Mouse (Mus musculus) forebrain, embryonic 10.5 days (tissue): ENCODE data around the gene Tmem109. TPM values are rescaled to one million over a fixed set of nuclear protein-coding genes. Genes with fewer than 3 reads are reported as not detected.

ENCODE experiments used
- DNase-seq: peaks from one replicate; pipeline ENCODE4 v3.0.0-alpha.2; 2017; ENCODE audit warnings: low spot score; ENCODE audit errors: extremely low spot score
- H3K27ac ChIP-seq: fragments of 300-500 bp; sonication (generic); 2 replicates; pipeline ENCODE4 v1.5.1; 2016; ENCODE audit warnings: mild to moderate bottlenecking
- H3K27me3 ChIP-seq: fragments of 300-500 bp; sonication (generic); 2 replicates; pipeline ENCODE4 v1.6.1; 2016; ENCODE audit warnings: mild to moderate bottlenecking; ENCODE audit not compliant: poor library complexity, severe bottlenecking
- H3K36me3 ChIP-seq: fragments of 300-500 bp; sonication (generic); replicated peaks from 2 replicates; pipeline ENCODE4 v1.6.1; 2016; ENCODE audit warnings: mild to moderate bottlenecking, moderate library complexity
- H3K4me1 ChIP-seq: fragments of 300-500 bp; sonication (generic); 2 replicates; pipeline ENCODE4 v1.6.1; 2016
- H3K4me3 ChIP-seq: fragments of 300-500 bp; sonication (generic); 2 replicates; pipeline ENCODE4 v1.5.1; 2016; ENCODE audit warnings: mild to moderate bottlenecking, moderate library complexity
- H3K9me3 ChIP-seq: fragments of 300-500 bp; sonication (generic); 2 replicates; pipeline ENCODE4 v1.6.1; 2016; ENCODE audit warnings: mild to moderate bottlenecking, moderate library complexity
- WGBS: fragments of 180-500 bp; shearing (Covaris S2); methylation state at CpG from one replicate; pipeline ENCODE4 v1.1.7; 2016; 5-methylcytosine and 5-hydroxymethylcytosine counted together
- polyA plus RNA-seq: library from polyadenylated mRNA; unstranded; fragments of >200 nt; fragmentation: Nextera tagmentation; extraction: Ambion mirVana; gene quantifications from 2 replicates; pipeline ENCODE4 v1.2.1, GENCODE M21; 2016

Tmem109 gene
- polyA plus RNA-seq, 1 experiment from 2014 or later: 53.8 TPM

DNA sequence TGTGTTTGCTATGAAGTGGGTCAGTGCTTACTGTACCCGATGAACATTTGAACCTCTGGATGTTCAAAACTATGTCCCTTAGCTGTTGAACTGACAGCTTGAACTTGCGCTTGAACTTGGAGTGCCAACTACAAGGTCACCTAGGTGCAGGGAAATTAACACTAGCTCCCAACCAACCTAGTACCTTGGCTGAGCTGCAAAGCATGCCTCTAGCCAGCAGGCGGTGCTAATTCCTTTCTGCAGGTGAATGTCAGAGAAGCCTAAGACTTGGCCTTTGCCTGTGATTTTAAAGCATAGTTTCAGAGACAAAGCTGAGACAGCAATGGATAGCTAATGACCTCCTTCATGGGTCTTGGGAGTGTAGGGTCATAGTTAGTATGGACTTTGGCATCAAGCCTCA lies 26.1 kb upstream of the Tmem109 start:
- Histone ChIP-seq H3K27me3 (no peaks in the 10 kb centered on the region), H3K4me1 (no peaks in the 10 kb centered on the region), H3K9me3 (no peaks in the 10 kb centered on the region), H3K27ac (no peak overlapping the region), H3K4me3 (no peak overlapping the region), H3K36me3 (peaks cover 63% of the 10 kb centered on the region)
- DNase-seq: peak; percentile 50
- WGBS: 61% methylated on average over 3 of the region's 3 CpGs

DNA sequence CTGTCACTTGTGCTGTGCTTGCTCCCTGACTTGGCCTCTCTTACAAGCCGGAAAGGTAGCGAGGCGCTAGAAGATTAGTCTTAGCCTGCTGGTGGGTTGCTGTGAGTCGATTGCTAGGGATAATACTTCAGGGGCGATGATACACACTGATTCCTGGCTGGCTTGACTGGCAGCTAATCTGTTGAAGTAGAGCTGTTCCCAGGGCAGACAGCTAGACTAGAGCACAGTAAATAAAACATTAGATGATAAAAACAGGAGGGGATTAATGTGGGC lies 23.9 kb upstream of the Tmem109 start:
- no peaks in the 10 kb centered on the region for H3K9me3 ChIP-seq
- H3K4me3 ChIP-seq: no peak overlapping the region
- H3K36me3 ChIP-seq: peaks cover 86% of the 10 kb centered on the region
- DNase-seq: no peak
- H3K4me1 ChIP-seq: no peaks in the 10 kb centered on the region
- 90% methylated on average over 5 of the region's 5 CpGs for WGBS
- no peaks in the 10 kb centered on the region for H3K27me3 ChIP-seq
- H3K27ac ChIP-seq: no peak overlapping the region

DNA sequence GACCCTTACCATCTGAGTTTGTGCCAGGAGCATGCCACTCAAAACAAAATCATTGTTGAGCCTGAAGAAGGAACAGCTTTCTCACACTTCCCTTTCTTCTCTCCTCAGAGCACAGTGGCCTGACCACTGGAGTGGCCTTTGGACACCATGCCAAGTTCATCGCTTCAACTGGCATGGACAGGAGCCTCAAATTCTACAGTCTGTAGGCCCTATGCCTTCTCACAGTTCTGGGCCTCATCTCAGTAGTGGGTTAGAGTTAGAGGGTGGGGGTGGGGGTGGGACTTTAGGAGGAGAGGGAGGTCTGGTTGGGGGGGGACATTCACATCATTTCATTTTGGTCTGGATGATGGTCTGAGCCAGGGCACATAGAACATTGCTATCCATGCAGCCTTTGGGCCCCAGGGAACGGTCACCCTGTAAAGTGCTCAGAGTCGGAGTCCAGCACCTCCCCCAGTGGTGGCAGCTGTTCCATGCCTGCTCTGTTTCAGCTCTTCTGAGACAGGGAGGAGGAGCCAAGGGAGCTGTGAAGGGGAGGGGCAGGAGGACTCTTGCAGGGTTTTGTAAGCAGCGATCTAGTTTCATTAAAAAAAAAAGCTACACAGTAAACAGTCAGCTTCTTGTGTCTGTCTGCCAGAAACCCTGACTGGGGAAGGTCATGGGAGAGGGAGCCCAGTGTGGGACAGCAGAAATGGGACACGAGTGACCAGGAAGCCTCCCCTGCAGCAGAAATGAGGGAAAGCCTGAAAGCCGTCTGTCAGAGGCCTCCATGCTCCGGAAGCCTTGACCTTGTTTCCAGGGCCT lies 23.3 kb upstream of the Tmem109 start:
- Histone ChIP-seq H3K9me3 (no peaks in the 10 kb centered on the region), H3K4me3 (no peak overlapping the region), H3K36me3 (peaks cover 91% of the 10 kb centered on the region), H3K4me1 (no peaks in the 10 kb centered on the region), H3K27ac (no peak overlapping the region), H3K27me3 (no peaks in the 10 kb centered on the region)
- no peak for DNase-seq
- 80% methylated on average over 7 of the region's 7 CpGs for WGBS

DNA sequence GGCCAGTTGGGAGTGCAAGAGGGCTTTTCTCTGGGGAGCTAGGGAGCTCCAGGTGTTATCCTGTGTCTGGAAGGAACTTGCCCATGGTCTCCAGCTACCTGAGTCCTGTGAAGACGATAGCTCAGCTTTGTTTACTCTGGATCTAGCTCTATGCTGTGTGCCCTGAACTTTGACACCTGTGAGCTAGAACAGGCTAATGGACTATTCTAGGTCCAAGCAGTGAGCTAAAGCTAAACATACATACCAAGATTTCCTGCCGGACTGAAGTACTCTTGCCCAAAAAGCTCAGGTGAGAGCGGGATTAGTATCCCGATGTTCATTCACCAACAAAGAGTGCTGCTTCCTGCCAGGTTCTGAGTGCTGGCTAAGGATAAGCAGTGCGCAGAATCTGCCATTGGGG lies 22.7 kb upstream of the Tmem109 start:
- Histone ChIP-seq H3K4me1 (no peaks in the 10 kb centered on the region), H3K27ac (no peak overlapping the region), H3K27me3 (no peaks in the 10 kb centered on the region), H3K36me3 (peaks cover 97% of the 10 kb centered on the region), H3K4me3 (no peak overlapping the region), H3K9me3 (no peaks in the 10 kb centered on the region)
- WGBS: 93% methylated on average over 5 of the region's 5 CpGs
- DNase-seq: no peak

DNA sequence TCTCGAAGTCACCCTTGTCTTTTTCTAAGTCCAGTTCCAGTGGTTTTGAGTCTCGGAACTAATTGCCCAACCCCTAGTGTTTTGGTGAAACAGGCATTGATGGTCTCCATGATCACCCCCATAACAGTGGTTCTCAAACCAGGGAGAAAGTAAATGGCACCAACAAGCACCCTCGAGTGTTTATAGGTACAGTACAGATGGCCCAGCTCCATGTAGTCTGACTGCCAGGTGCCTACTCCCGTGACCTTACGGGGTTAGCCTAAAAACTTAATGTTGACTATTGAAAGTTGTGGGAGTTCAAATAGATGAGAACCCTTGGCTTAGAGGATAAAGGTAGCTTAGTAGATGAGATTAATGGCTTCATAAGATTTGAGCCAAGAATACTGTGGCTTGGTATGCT lies 19.2 kb upstream of the Tmem109 start:
- peaks cover 16% of the 10 kb centered on the region for H3K4me1 ChIP-seq
- H3K4me3 ChIP-seq: no peak overlapping the region
- DNase-seq: no peak
- no peaks in the 10 kb centered on the region for H3K27me3 ChIP-seq
- 96% methylated on average over 5 of the region's 5 CpGs for WGBS
- H3K9me3 ChIP-seq: no peaks in the 10 kb centered on the region
- H3K27ac ChIP-seq: no peak overlapping the region
- H3K36me3 ChIP-seq: peaks cover 92% of the 10 kb centered on the region

DNA sequence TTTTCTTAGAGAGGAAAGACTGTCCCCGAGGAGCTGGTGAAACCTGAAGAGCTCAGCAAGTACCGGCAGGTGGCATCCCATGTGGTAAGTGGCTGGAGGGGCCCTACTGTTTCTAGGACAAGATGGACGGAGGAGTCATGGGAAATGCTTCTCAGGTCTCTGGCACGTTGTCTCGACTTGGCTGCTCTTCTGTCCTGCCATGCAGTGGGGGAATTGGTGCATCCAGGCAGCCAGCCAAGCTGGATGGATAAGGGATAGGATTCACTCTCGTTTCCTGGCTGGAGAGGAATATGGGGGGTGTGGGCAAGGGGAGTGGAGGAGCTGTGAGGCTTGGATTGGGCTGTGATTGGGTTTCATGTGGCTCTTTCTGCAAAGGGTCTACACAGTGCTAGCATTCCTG lies 18.5 kb upstream of the Tmem109 start:
- Histone ChIP-seq H3K9me3 (no peaks in the 10 kb centered on the region), H3K36me3 (peaks cover 84% of the 10 kb centered on the region), H3K27ac (no peak overlapping the region), H3K4me3 (no peak overlapping the region), H3K27me3 (no peaks in the 10 kb centered on the region), H3K4me1 (peaks cover 19% of the 10 kb centered on the region)
- WGBS: 87% methylated on average over 6 of the region's 6 CpGs
- no peak for DNase-seq

DNA sequence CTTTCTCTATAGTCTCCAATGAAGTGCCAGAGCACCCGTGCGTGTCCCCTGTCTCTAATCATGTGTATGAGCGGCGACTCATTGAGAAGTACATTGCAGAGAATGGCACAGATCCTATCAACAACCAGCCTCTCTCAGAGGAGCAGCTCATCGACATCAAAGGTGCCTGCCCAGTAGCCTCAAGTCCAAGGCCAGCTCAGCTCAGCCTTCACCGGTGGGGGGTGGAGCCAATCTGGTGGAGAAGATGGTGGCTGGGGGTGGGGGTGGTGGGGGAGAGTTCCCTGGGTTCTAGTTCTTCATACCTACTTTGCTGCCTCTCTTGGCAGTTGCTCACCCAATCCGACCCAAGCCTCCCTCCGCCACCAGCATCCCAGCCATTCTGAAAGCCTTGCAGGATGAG lies 15.7 kb upstream of the Tmem109 start:
- 91% methylated on average over 8 of the region's 8 CpGs for WGBS
- H3K36me3 ChIP-seq: peaks cover 56% of the 10 kb centered on the region
- H3K4me3 ChIP-seq: peak overlapping the region; percentile 93; the same call in 1 of the 2 replicates
- no peak overlapping the region for H3K27ac ChIP-seq
- H3K4me1 ChIP-seq: peaks cover 19% of the 10 kb centered on the region
- no peaks in the 10 kb centered on the region for H3K9me3 ChIP-seq
- no peak for DNase-seq
- no peaks in the 10 kb centered on the region for H3K27me3 ChIP-seq

DNA sequence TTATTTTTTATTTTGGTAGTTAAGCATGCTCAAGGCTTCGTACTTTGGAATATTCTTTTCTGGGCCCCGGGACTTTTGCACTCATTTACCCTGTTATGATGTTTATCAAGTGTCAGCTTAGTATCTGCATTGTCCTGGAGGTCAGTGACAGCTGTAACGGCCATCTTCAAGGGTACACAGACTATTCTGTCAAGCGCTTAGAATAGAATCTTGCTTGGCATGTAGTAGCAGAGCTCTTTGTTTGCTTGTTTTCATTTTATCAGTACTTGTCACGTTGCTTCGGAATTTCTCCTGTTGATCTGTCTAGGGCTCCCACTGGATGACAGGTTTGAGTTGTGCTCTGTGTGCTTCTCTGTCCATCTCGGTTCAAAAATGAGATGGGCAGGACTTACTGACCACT lies 15.0 kb upstream of the Tmem109 start:
- 91% methylated on average over 7 of the region's 7 CpGs for WGBS
- Histone ChIP-seq H3K27ac (no peak overlapping the region), H3K27me3 (no peaks in the 10 kb centered on the region), H3K4me1 (peaks cover 19% of the 10 kb centered on the region), H3K36me3 (peaks cover 50% of the 10 kb centered on the region), H3K4me3 (peak overlapping the region; percentile 93), H3K9me3 (no peaks in the 10 kb centered on the region)
- no peak for DNase-seq

DNA sequence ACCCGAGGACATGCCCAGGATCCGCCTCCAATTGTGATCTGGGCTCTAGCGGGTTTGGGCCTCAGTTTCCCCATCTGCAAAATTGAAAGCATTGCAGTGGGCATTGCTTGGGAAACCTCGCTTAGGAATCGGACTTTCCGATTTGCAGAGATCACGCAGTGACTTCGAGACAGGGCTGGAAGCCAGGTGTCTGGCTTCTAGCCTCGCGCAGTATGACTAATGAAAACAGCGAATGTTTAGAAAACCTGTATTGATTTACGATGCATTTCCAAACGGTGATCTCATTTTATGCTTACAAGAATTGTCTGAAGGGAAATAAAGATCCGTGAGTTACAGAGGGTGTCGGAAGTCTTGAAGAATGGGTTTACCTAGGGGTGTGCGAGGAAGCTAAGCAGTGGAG lies 13.9 kb upstream of the Tmem109 start:
- Histone ChIP-seq H3K27ac (peak overlapping the region; percentile 95), H3K27me3 (no peaks in the 10 kb centered on the region), H3K4me3 (peak overlapping the region; percentile 93), H3K4me1 (peaks cover 19% of the 10 kb centered on the region), H3K9me3 (no peaks in the 10 kb centered on the region), H3K36me3 (peaks cover 38% of the 10 kb centered on the region)
- WGBS: 3% methylated on average over 16 of the region's 16 CpGs
- DNase-seq: no peak

DNA sequence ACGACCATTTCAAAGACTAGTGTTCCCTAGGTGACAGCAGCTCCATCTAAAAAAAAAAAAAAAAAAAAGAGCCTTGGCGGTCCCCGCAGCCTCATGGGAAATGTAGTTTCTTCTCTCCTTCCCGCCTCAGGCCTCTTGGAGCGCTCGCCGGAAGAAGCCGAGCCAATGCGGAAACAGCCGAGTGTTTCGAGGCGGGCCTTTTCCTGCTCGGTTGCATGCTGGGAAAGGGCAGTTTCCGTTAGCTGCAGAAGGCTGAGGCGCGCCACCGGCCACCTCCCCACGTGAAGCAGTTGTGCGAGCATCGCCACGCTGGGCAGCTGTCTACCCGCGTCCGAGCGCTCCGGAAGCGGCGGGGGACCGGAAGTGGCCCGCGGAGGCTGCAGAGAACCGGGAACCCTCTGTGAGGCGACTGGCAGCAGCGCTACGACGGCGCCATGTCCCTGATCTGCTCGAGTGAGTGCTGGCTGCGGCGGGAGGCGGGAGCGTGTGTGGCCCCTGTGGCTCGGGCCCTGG lies 13.3 kb upstream of the Tmem109 start, which contains the start of gene Prpf19:
Gene Prpf19, plus strand, starts transcription at position 216 of the 513 bp plus-strand sequence.
- peak; percentile 98 for DNase-seq
- Histone ChIP-seq H3K36me3 (peaks cover 32% of the 10 kb centered on the region), H3K27ac (peak within 1 kb of the TSS; percentile 95), H3K4me3 (peak within 1 kb of the TSS; percentile 93), H3K9me3 (no peaks in the 10 kb centered on the region), H3K27me3 (no peaks in the 10 kb centered on the region), H3K4me1 (peaks cover 19% of the 10 kb centered on the region)
- WGBS: under 1% methylated on average over 43 of the region's 43 CpGs

DNA sequence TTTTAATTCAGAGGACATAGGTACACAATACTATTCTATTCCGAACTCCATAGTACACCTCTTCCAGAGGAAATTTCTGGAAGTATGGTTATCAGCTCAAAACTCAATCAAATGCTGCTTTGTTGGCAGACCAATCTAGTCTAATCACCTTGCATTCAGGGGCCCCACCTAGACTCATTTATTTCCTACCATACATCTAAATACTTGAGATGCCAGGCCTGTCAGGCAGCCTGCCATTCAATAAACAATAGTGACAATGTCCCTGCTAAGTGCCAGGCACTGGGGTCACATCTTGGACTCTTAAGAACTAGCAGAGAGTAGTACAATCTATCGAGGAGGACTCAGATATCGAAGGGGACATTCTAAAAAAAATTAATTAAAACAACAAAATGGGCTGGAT lies 10.4 kb upstream of the Tmem109 start:
- Histone ChIP-seq H3K36me3 (peaks cover 3% of the 10 kb centered on the region), H3K27me3 (no peaks in the 10 kb centered on the region), H3K9me3 (no peaks in the 10 kb centered on the region), H3K27ac (no peak overlapping the region), H3K4me3 (no peak overlapping the region), H3K4me1 (peaks cover 15% of the 10 kb centered on the region)
- WGBS: 93% methylated on average over 3 of the region's 3 CpGs
- DNase-seq: no peak

DNA sequence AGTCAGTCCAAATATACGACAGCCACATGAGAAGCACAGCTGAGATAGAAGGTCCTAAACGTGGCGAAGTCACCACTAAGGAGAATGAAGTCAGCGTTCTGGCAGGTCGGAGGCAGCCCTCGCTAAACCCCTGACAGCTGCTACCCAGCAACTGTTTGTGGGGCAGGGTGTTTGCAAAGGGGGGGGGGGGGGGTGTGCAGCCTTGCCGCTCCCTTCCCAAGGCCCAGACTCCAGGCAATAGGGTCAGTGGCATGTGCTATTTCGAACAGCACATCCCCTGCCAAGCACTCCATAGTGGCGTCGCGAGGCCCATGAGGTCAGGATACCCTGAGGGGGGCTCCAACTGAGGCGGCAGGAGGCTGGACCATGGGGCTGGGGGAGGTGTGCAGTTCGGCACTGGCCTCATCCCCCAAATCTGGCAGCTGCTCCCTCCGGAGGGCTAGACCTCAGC lies 801 bp downstream of the Tmem109 start:
- WGBS: 3% methylated on average over 14 of the region's 14 CpGs
- peak overlapping the region; percentile 60 for H3K4me3 ChIP-seq
- H3K27ac ChIP-seq: peak overlapping the region; percentile 95
- no peak for DNase-seq
- H3K36me3 ChIP-seq: peaks cover 24% of the 10 kb centered on the region
- H3K9me3 ChIP-seq: peaks cover 12% of the 10 kb centered on the region
- H3K27me3 ChIP-seq: no peaks in the 10 kb centered on the region
- peaks cover 27% of the 10 kb centered on the region for H3K4me1 ChIP-seq

DNA sequence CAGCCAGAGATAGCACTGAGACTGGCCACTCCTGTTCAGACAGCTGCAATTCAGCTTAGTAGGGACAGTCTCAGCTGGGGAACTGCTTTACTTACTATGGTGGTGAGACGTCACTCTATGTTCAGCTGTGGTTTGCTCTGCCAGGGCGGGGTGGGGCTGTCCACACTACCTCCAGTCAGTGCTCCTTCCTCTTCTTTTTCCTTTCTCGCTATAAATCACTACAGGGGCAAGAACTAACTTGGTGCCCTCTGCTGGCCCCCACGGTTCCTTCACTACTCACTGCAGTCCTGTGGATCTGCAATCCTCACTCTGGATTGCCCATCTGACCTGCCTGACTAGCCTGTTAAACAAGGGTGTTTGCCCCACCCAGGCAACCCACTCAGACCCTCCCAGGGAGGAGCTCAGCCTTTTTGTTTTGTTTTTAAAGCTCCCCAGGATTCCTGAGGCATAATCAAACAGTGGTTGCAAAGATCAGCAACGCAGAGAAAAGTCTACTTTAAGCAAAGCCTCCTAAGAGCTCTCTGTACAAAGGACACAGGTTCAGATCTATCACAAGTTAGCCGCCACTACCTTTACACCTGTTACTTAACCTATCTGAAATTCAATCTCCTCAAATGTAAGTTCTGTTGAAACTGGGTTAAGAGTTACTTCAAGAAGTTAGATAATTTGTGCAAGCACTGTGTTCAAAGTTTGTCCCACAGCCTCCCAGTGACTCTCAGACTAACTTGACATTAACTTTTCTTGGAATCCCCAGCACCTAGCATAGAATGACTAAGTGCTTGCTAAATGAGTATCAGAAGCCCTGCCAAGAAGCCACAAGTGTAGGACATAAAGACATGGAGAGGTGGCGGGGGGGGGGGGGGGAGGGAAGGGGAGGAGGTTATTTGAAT lies 1.5 kb downstream of the Tmem109 start:
- Histone ChIP-seq H3K4me3 (peak overlapping the region; percentile 60), H3K9me3 (peaks cover 8% of the 10 kb centered on the region), H3K27ac (peak overlapping the region; percentile 95), H3K4me1 (peaks cover 27% of the 10 kb centered on the region), H3K36me3 (peaks cover 25% of the 10 kb centered on the region), H3K27me3 (no peaks in the 10 kb centered on the region)
- no peak for DNase-seq
- 46% methylated on average over 7 of the region's 7 CpGs for WGBS
